Mouse (Mus musculus) C2C12 (cell line): ENCODE measurements at regions not wholly inside any gene's neighbourhood (a gene's known extent, or its start where the extent isn't known, plus 50 kb on each side); places are given as distances from the start of the nearest gene placed in this dataset.

ENCODE experiments used
- H3K27me3 ChIP-seq: one replicate; pipeline ENCODE4 v1.6.1; 2011; ENCODE audit not compliant: control insufficient read depth, insufficient read depth, insufficient read length
- H3K36me3 ChIP-seq: one replicate; pipeline ENCODE4 v1.6.1; 2011; ENCODE audit not compliant: control insufficient read depth, insufficient read depth
- H3K4me3 ChIP-seq: one replicate; pipeline ENCODE4 v1.5.1; 2011; ENCODE audit warnings: mild to moderate bottlenecking, control low read depth; ENCODE audit not compliant: poor library complexity, insufficient read depth, severe bottlenecking
- H3K79me2 ChIP-seq: one replicate; pipeline ENCODE4 v1.6.1; 2011; ENCODE audit not compliant: control insufficient read depth, insufficient read depth
- H3K79me3 ChIP-seq: one replicate; pipeline ENCODE4 v1.6.1; 2011; ENCODE audit warnings: low read depth, control low read depth
- H3ac ChIP-seq: one replicate; pipeline ENCODE3; 2011; ENCODE audit warnings: low read depth; ENCODE audit not compliant: control insufficient read depth, insufficient read length
- CEBPB ChIP-seq: IDR thresholded peaks from one replicate; pipeline ENCODE4 v1.6.1; 2011; ENCODE audit warnings: low read depth, mild to moderate bottlenecking, control low read depth, moderate library complexity
- CTCF ChIP-seq: IDR thresholded peaks from one replicate; pipeline ENCODE4 v1.5.1; 2011; ENCODE audit not compliant: control insufficient read depth, insufficient read depth, insufficient read length
- FOSL1 ChIP-seq: IDR thresholded peaks from one replicate; pipeline ENCODE4 v1.8.0; 2011; ENCODE audit warnings: mild to moderate bottlenecking, low read length; ENCODE audit not compliant: poor library complexity, insufficient read depth, severe bottlenecking
- MAX ChIP-seq: IDR thresholded peaks from one replicate; pipeline ENCODE4 v1.6.1; 2011; ENCODE audit warnings: mild to moderate bottlenecking, control low read depth
- MYOD1 ChIP-seq: IDR thresholded peaks from one replicate; pipeline ENCODE4 v1.6.1; 2011; ENCODE audit warnings: low read depth; ENCODE audit not compliant: control insufficient read depth, insufficient read length
- MYOG ChIP-seq: IDR thresholded peaks from one replicate; pipeline ENCODE4 v1.6.1; 2011; ENCODE audit not compliant: control insufficient read depth, insufficient read length; ENCODE audit errors: extremely low read depth
- USF1 ChIP-seq: IDR thresholded peaks from one replicate; pipeline ENCODE4 v1.6.1; 2011; ENCODE audit warnings: low read depth, mild to moderate bottlenecking, control low read depth, moderate library complexity

DNA sequence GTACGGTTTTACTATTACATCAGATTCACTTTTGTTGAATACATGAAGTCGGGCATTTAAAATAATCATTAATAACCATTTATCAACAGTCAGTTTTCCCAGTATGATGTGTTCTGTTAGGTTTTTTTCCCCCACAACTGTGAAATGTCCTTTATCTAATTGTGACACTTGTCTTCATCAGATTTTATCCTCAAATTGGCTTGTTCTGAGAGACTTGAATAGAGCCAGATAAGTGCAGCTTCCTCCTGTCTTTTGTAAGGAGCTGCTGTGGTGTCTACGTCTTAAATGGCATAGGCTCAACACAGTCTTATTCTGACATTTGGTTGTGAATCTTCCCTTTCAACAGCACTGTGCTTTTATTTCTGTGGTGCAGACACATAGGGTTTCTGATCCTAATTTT lies 206.8 kb upstream of the Itga1 start:
- H3ac ChIP-seq: no peak overlapping the region
- no peaks in the 10 kb centered on the region for H3K27me3 ChIP-seq
- no peaks in the 10 kb centered on the region for H3K36me3 ChIP-seq
- TF ChIP-seq MYOG: no peak
- TF ChIP-seq CTCF: no peak
- no peak for TF ChIP-seq MAX
- TF ChIP-seq FOSL1: no peak
- TF ChIP-seq USF1: no peak
- TF ChIP-seq CEBPB: no peak
- no peak for TF ChIP-seq MYOD1
- H3K4me3 ChIP-seq: no peak overlapping the region
- no peaks in the 10 kb centered on the region for H3K79me2 ChIP-seq
- no peaks in the 10 kb centered on the region for H3K79me3 ChIP-seq

- H3K27me3 ChIP-seq: no peaks in the 10 kb centered on the region
- H3K36me3 ChIP-seq: no peaks in the 10 kb centered on the region
- H3K79me2 ChIP-seq: no peaks in the 10 kb centered on the region
- TF ChIP-seq MYOG: no peak
- no peak for TF ChIP-seq CEBPB
- TF ChIP-seq FOSL1: no peak
- no peak for TF ChIP-seq USF1
- TF ChIP-seq MYOD1: no peak
- TF ChIP-seq CTCF: no peak
- no peak for TF ChIP-seq MAX
- no peak overlapping the region for H3ac ChIP-seq
- no peaks in the 10 kb centered on the region for H3K79me3 ChIP-seq
- no peak overlapping the region for H3K4me3 ChIP-seq
These were observed 185.6 kb upstream of the Itga1 start for GRCm38 (mm10) chr13:115287371-115287770.

GRCm38 (mm10) chr13:115266164-115266563 lies 164.4 kb upstream of the Itga1 start:
- H3K79me2 ChIP-seq: no peaks in the 10 kb centered on the region
- H3K79me3 ChIP-seq: no peaks in the 10 kb centered on the region
- no peak overlapping the region for H3ac ChIP-seq
- TF ChIP-seq FOSL1 (no peak), USF1 (no peak), MAX (no peak), MYOD1 (no peak), CEBPB (no peak), MYOG (no peak), CTCF (no peak)
- no peaks in the 10 kb centered on the region for H3K36me3 ChIP-seq
- H3K4me3 ChIP-seq: no peak overlapping the region
- H3K27me3 ChIP-seq: no peaks in the 10 kb centered on the region

GRCm38 (mm10) chr13:115257345-115257744 lies 155.6 kb upstream of the Itga1 start:
- no peaks in the 10 kb centered on the region for H3K36me3 ChIP-seq

GRCm38 (mm10) chr13:115252541-115252940 lies 150.8 kb upstream of the Itga1 start:
- no peaks in the 10 kb centered on the region for H3K79me2 ChIP-seq
- no peak overlapping the region for H3ac ChIP-seq

More at GRCm38 (mm10) chr13:115257345-115257744, 155.6 kb upstream of the Itga1 start:
- no peak overlapping the region for H3K4me3 ChIP-seq
- TF ChIP-seq MYOD1 (no peak), MYOG (no peak), FOSL1 (no peak), CEBPB (no peak), CTCF (no peak)
- no peaks in the 10 kb centered on the region for H3K79me3 ChIP-seq
- no peak overlapping the region for H3ac ChIP-seq
- H3K79me2 ChIP-seq: no peaks in the 10 kb centered on the region
- no peaks in the 10 kb centered on the region for H3K27me3 ChIP-seq

DNA sequence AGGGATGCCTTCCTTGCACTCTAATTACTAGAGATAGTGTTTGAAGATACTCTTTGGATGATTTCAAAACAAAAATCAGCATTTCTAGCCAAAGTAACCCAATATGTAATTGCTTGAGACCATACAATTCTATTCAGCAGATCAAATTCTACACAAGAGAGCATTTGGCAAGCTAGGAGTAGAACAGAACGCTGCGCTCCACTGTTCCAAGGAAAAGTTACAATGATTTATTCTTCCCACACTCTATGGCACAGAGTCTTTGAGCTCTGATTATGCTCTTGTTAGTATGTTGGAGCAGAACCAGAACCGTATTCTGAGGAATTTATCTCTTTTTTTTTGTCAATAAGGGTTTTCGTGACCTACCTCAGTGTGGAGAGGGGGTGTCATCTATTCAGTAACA lies 130.2 kb upstream of the Itga1 start:
- H3K36me3 ChIP-seq: no peaks in the 10 kb centered on the region
- no peak overlapping the region for H3ac ChIP-seq
- TF ChIP-seq CTCF (no peak), MYOG (no peak), MYOD1 (no peak), MAX (no peak), USF1 (no peak), FOSL1 (no peak), CEBPB (no peak)
- no peaks in the 10 kb centered on the region for H3K79me2 ChIP-seq
- H3K4me3 ChIP-seq: no peak overlapping the region
- no peaks in the 10 kb centered on the region for H3K27me3 ChIP-seq
- H3K79me3 ChIP-seq: no peaks in the 10 kb centered on the region

More at GRCm38 (mm10) chr13:115252541-115252940, 150.8 kb upstream of the Itga1 start:
- Histone ChIP-seq H3K4me3 (no peak overlapping the region), H3K79me3 (no peaks in the 10 kb centered on the region), H3K27me3 (no peaks in the 10 kb centered on the region), H3K36me3 (no peaks in the 10 kb centered on the region)
- TF ChIP-seq USF1 (no peak), CTCF (no peak), FOSL1 (no peak), MAX (no peak), MYOG (no peak), CEBPB (no peak), MYOD1 (no peak)
